8 mouse cellular contexts compared by ENCODE assay signal in genomic region chr11:11974591-11975255, GRCm38 (mm10).
A peak's percentile ranks its signal among the peaks of the same experiment; 100 is the strongest.
DNase-seq lines count a peak whose midpoint lies in the region; ATAC-seq and TF ChIP-seq lines count a peak whose summit lies in the region.

No protein-coding gene starts in this region.

- peaks cover 6% of the 10 kb centered on the region; the same call in 1 of the 2 replicates for H3K9me3 ChIP-seq in forebrain, embryonic 15.5 days
- H3K9me3 ChIP-seq in kidney, postnatal 0 days (replicated peaks; ENCODE audit: low read length): no peaks in the 10 kb centered on the region
- H3K9me3 ChIP-seq in midbrain, embryonic 12.5 days: no peaks in the 10 kb centered on the region

- peak; percentile 36 for DNase-seq in adrenal gland, adult 2 months
- no peak for DNase-seq in adrenal gland, adult 18-20 months (ENCODE audit: low spot score in 2 of 2)
- DNase-seq in spleen, postnatal 36 days (ENCODE audit: low spot score in 2 of 2): peak; percentile 16 to 17
- DNase-seq in spleen, postnatal 14 days (ENCODE audit: low spot score in 2 of 2): no peak
- DNase-seq in kidney, postnatal 0 days (ENCODE audit: low spot score): peak; percentile 73
- DNase-seq in thymus, postnatal 25 days: peak; percentile 26

- TF ChIP-seq CTCF in kidney, postnatal 0 days (IDR thresholded peaks at IDR 0.05; ENCODE audit: low read depth): peak; percentile 64

- 40% methylated on average over 10 of the region's 10 CpGs for WGBS in forebrain, embryonic 15.5 days
- 31% methylated on average over 10 of the region's 10 CpGs for WGBS in kidney, postnatal 0 days
- 54% methylated on average over 10 of the region's 10 CpGs for WGBS in midbrain, embryonic 12.5 days

- H3K4me3 ChIP-seq in forebrain, embryonic 15.5 days: no peak overlapping the region
- H3K4me3 ChIP-seq in kidney, postnatal 0 days (replicated peaks; ENCODE audit: low read depth, low read length): no peak overlapping the region
- H3K4me3 ChIP-seq in midbrain, embryonic 12.5 days: no peak overlapping the region

- peak; percentile 69 for ATAC-seq in forebrain, embryonic 15.5 days (replicated peaks)
- peak; percentile 58; the same call in 1 of the 2 replicates for ATAC-seq in kidney, postnatal 0 days (replicated peaks; ENCODE audit: low FRiP score, low read depth)
- ATAC-seq in midbrain, embryonic 12.5 days (ENCODE audit: low FRiP score, low read depth): peak; percentile 50; the same call in 1 of the 2 replicates

- H3K4me2 ChIP-seq in forebrain, embryonic 15.5 days (replicated peaks): no peak overlapping the region
- no peak overlapping the region for H3K4me2 ChIP-seq in kidney, postnatal 0 days (ENCODE audit: low read length)
- H3K4me2 ChIP-seq in midbrain, embryonic 12.5 days (replicated peaks): no peak overlapping the region

- H3K4me1 ChIP-seq in forebrain, embryonic 15.5 days: no peaks in the 10 kb centered on the region
- H3K4me1 ChIP-seq in kidney, postnatal 0 days (replicated peaks; ENCODE audit: insufficient read depth, low read length): no peaks in the 10 kb centered on the region
- no peaks in the 10 kb centered on the region for H3K4me1 ChIP-seq in midbrain, embryonic 12.5 days

- no peaks in the 10 kb centered on the region for H3K36me3 ChIP-seq in forebrain, embryonic 15.5 days
- 0 out of 2 replicates have a peak, but pooled peaks cover 5% of the 10 kb centered on the region for H3K36me3 ChIP-seq in kidney, postnatal 0 days (ENCODE audit: insufficient read depth, low read length)
- peaks cover 14% of the 10 kb centered on the region for H3K36me3 ChIP-seq in midbrain, embryonic 12.5 days

- H3K27me3 ChIP-seq in forebrain, embryonic 15.5 days: no peaks in the 10 kb centered on the region
- H3K27me3 ChIP-seq in kidney, postnatal 0 days (ENCODE audit: insufficient read depth, low read length): no peaks in the 10 kb centered on the region
- H3K27me3 ChIP-seq in midbrain, embryonic 12.5 days: no peaks in the 10 kb centered on the region

- no peak overlapping the region for H3K9ac ChIP-seq in forebrain, embryonic 15.5 days (replicated peaks)
- no peak overlapping the region for H3K9ac ChIP-seq in kidney, postnatal 0 days (ENCODE audit: low read depth, low read length)
- H3K9ac ChIP-seq in midbrain, embryonic 12.5 days (replicated peaks): no peak overlapping the region

- H3K27ac ChIP-seq in forebrain, embryonic 15.5 days (replicated peaks): no peak overlapping the region
- H3K27ac ChIP-seq in kidney, postnatal 0 days: no peak overlapping the region
- H3K27ac ChIP-seq in midbrain, embryonic 12.5 days (replicated peaks): no peak overlapping the region

Comparison
In these comparisons a context has a peak if more than half of its experiments do, and no peak if none do; other contexts are left out.
1. DNase-seq: peak in adrenal gland, adult 2 months (single experiment), spleen, postnatal 36 days (2 of 2), kidney, postnatal 0 days (single experiment) and thymus, postnatal 25 days (single experiment); none in adrenal gland, adult 18-20 months (0 of 2) and spleen, postnatal 14 days (0 of 2).
2. Peak in every context shown above with its lines, with median percentiles within 50 percentile points of each other: ATAC-seq.